Mouse (Mus musculus) heart, adult 2 months (tissue): ENCODE data around the gene Shb. TPM values are rescaled to one million over a fixed set of nuclear protein-coding genes. Genes with fewer than 3 reads are reported as not detected.

Source experiments
- DNase-seq, 2 experiments: peaks; one replicate each; pipeline ENCODE4 v3.0.0; 2021
- H3K27ac ChIP-seq: fragments of 200-600 bp; 2 replicates; pipeline ENCODE4 v1.8.1; 2022
- H3K27me3 ChIP-seq: fragments of 200-500 bp; 2 replicates; pipeline ENCODE4 v1.6.1; 2012; ENCODE audit warnings: mild to moderate bottlenecking, low read length, inconsistent platforms, mixed read lengths; ENCODE audit not compliant: control insufficient read depth, insufficient read depth
- H3K36me3 ChIP-seq: fragments of 200-500 bp; 2 replicates; pipeline ENCODE4 v1.6.1; 2012; ENCODE audit warnings: low read length, inconsistent platforms; ENCODE audit not compliant: control insufficient read depth, insufficient read depth
- H3K4me1 ChIP-seq: fragments of 200-500 bp; 2 replicates; pipeline ENCODE4 v1.6.1; 2011; ENCODE audit warnings: low read length; ENCODE audit not compliant: control insufficient read depth, insufficient read depth
- H3K4me3 ChIP-seq: fragments of 200-600 bp; 2 replicates; pipeline ENCODE4 v1.8.1; 2022
- H3K79me2 ChIP-seq: fragments of 200-500 bp; replicated peaks from 2 replicates; pipeline ENCODE4 v1.6.1; 2012; ENCODE audit warnings: mild to moderate bottlenecking, inconsistent platforms, low read length, moderate library complexity, mixed read lengths; ENCODE audit not compliant: control insufficient read depth, insufficient read depth
- H3K9ac ChIP-seq: fragments of 200-500 bp; 2 replicates; pipeline ENCODE4 v1.6.1; 2012; ENCODE audit warnings: low read depth, mild to moderate bottlenecking, control low read depth, inconsistent platforms, low read length, mixed read lengths
- CTCF ChIP-seq: fragments of 200-600 bp; IDR thresholded peaks from 2 replicates; pipeline ENCODE4 v1.8.1; 2022; ENCODE audit warnings: antibody characterized with exemption, mild to moderate bottlenecking, moderate library complexity
- EP300 ChIP-seq: fragments of 200-500 bp; IDR thresholded peaks from 2 replicates; pipeline ENCODE4 v1.6.1; 2011; ENCODE audit warnings: low read depth, low read length, control low read depth; ENCODE audit not compliant: insufficient read depth
- POLR2A ChIP-seq: fragments of 200-500 bp; IDR thresholded peaks from 2 replicates; pipeline ENCODE4 v1.6.1; 2011; ENCODE audit warnings: mild to moderate bottlenecking, low read depth, low read length, control low read depth; ENCODE audit not compliant: insufficient read depth
- WGBS: fragments of 180-500 bp; shearing (Covaris S2); methylation state at CpG from one replicate; pipeline ENCODE4 v1.1.7; 2018; 5-methylcytosine and 5-hydroxymethylcytosine counted together
- intact Hi-C: fragments of 180-260 bp; cut with DNase I; formaldehyde crosslinking; loops from one replicate; pipeline ENCODE4 v1.15.1; 2025
- polyA plus RNA-seq: library from polyadenylated mRNA; depleted of rRNA; stranded (reverse); fragments of >200 nt; gene quantifications from 2 replicates; pipeline ENCODE4 v1.2.3, GENCODE M21; 2012
- total RNA-seq, 2 experiments: library from RNA; stranded (reverse); gene quantifications; 2 replicates each; pipeline ENCODE4 v1.2.3; 2021

The Shb gene
- total and polyA plus RNA-seq, 3 experiments: 19.4 to 43.0 (median 27.2) TPM

DNA sequence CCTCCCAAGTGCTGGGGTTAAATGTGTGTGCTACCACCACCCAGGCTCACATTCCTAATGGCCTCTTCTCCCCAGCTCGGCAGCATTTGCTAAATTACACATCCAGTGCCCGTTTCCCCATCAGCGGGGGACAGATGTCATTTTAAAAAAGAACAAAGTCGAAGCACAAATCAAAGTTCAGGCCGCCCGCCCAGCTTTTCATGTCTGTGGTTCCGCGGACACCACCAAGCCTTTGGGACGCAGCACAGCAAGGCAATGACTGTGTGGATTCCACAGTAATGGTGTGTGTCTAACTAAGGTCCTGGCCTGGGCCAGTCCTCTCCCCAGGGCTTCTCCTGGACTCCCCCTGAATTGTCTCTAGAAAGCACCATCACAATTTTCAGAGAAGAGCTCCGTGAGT lies 32.7 kb downstream of the Shb start:
- H3K79me2 ChIP-seq: peaks cover 2% of the 10 kb centered on the region; the same call in 1 of the 2 replicates
- H3K27ac ChIP-seq: no peak overlapping the region
- H3K4me3 ChIP-seq: no peak overlapping the region

DNA sequence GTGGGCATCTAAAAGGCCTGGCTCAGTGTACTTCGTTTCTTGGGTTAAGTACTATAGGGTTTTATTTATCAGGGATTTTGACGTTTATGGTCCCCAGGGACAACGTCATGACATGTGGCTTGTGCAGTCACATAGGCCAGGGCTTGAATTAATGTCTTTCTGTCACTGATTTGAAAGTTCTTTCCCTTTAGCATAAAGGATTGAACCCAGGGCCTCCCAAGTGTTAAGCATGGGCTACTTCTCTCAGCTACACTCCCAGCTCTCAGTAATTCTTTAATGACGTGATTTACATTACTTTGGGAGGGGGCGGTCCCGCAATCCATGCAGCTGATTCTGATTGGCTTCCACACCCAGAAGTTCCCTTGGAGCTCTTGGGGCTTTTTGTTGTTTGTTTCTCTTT lies 33.2 kb downstream of the Shb start:
- Histone ChIP-seq H3K36me3 (no peaks in the 10 kb centered on the region), H3K4me3 (no peak overlapping the region), H3K27me3 (no peaks in the 10 kb centered on the region), H3K9ac (no peak overlapping the region), H3K4me1 (peaks cover 15% of the 10 kb centered on the region), H3K27ac (no peak overlapping the region), H3K79me2 (peaks cover 2% of the 10 kb centered on the region; the same call in 1 of the 2 replicates)
- no peak for DNase-seq
- 78% methylated on average over 6 of the region's 6 CpGs for WGBS
- TF ChIP-seq POLR2A (no peak), EP300 (no peak), CTCF (no peak)
- intact Hi-C loops: no loop called here

More for the DNA sequence above, 32.7 kb downstream of the Shb start:
- no peak overlapping the region for H3K9ac ChIP-seq
- TF ChIP-seq EP300: no peak
- no peak for TF ChIP-seq POLR2A
- no peak for DNase-seq
- H3K4me1 ChIP-seq: peaks cover 17% of the 10 kb centered on the region
- H3K27me3 ChIP-seq: no peaks in the 10 kb centered on the region
- intact Hi-C loops: no loop called here
- WGBS: 91% methylated on average over 10 of the region's 10 CpGs
- H3K36me3 ChIP-seq: no peaks in the 10 kb centered on the region

DNA sequence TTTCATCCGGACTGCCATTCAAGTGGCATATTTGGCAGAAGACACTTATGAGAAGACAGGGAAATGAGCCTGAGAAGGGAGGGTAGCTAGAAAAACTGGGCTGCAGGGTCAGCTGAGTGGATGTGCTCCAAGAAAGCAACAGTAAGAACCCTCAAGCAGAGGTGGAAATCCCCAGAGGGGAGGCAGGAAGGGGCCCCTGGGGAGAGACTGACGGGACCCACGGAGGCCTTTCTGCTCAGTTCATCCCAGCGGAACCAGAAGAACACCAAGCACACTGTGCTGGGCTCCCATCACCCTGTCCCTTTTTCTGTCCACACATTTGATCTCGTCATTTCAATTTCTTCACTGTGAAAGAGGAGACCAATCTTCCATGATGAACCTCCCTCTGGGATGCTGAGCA lies 33.9 kb downstream of the Shb start:
- H3K4me3 ChIP-seq: no peak overlapping the region
- H3K36me3 ChIP-seq: no peaks in the 10 kb centered on the region
- 49% methylated on average over 5 of the region's 5 CpGs for WGBS
- TF ChIP-seq CTCF (no peak), POLR2A (no peak), EP300 (no peak)
- no peak overlapping the region for H3K27ac ChIP-seq
- H3K9ac ChIP-seq: no peak overlapping the region
- H3K27me3 ChIP-seq: no peaks in the 10 kb centered on the region
- no peak for DNase-seq
- H3K79me2 ChIP-seq: peaks cover 2% of the 10 kb centered on the region; the same call in 1 of the 2 replicates
- H3K4me1 ChIP-seq: peaks cover 18% of the 10 kb centered on the region
- intact Hi-C loops: no loop called here

DNA sequence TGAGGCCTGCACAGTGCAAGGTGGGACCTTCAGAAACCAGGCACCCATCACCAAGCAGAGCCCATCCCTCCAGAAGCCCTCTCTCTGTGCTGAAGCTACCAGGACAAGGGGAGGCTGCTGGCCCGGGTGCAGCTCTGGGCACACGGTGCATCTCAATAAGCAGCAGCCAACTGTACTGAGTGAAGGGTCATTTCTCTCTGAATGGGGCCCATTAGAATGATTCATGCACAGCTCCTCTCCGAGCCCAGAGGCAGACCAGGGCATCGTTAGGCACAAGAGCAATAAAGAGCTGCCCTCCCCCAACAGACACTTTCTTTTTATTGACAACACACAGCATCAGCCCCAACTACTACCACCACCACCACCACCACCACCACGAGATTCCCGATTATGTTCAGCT lies 35.0 kb downstream of the Shb start:
- Histone ChIP-seq H3K4me1 (peaks cover 24% of the 10 kb centered on the region), H3K36me3 (peaks cover 2% of the 10 kb centered on the region; the same call in 1 of the 2 replicates), H3K79me2 (peaks cover 2% of the 10 kb centered on the region; the same call in 1 of the 2 replicates), H3K27me3 (no peaks in the 10 kb centered on the region), H3K27ac (no peak overlapping the region), H3K9ac (no peak overlapping the region), H3K4me3 (no peak overlapping the region)
- 84% methylated on average over 6 of the region's 6 CpGs for WGBS
- TF ChIP-seq CTCF (no peak), POLR2A (no peak), EP300 (no peak)
- DNase-seq: no peak
- intact Hi-C loops: no loop called here

DNA sequence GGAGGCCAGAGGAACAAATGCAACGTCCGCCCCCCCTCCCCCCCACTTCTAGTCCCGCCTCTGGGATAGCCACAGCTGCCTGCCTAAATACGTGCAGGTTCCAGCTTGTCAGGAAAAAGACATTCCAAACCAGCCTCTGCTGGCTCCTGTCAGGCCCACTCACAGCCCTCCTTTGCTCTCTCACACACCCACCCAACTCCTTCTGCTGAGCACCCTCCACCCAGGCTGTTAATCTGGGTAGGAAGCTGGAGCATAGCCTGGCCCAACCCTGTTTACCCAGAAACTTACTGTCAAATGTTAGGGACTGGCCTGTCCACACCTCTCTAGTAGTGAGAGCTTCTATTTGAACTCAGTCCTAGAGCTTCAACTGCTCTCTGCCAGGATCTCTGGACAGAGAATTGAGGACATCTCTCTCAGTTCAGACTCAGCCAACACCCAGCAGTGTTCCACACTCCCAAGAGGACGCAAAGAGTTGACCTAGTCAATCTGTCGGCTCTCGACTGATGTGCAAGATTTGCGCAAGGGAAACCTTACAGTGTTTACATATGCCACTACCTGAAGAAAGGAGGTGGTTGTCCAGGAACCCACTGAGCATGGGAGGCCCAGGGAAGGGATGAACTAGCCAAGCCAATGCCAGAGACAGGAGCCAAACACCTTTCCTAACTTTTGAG lies 36.6 kb downstream of the Shb start:
- intact Hi-C loops: no loop called here
- H3K4me3 ChIP-seq: no peak overlapping the region
- no peaks in the 10 kb centered on the region for H3K79me2 ChIP-seq
- peaks cover 6% of the 10 kb centered on the region for H3K36me3 ChIP-seq
- TF ChIP-seq CTCF (no peak), EP300 (no peak), POLR2A (no peak)
- no peak for DNase-seq
- peaks cover 29% of the 10 kb centered on the region for H3K4me1 ChIP-seq
- no peak overlapping the region for H3K27ac ChIP-seq
- 40% methylated on average over 8 of the region's 8 CpGs for WGBS
- H3K9ac ChIP-seq: no peak overlapping the region
- H3K27me3 ChIP-seq: no peaks in the 10 kb centered on the region

DNA sequence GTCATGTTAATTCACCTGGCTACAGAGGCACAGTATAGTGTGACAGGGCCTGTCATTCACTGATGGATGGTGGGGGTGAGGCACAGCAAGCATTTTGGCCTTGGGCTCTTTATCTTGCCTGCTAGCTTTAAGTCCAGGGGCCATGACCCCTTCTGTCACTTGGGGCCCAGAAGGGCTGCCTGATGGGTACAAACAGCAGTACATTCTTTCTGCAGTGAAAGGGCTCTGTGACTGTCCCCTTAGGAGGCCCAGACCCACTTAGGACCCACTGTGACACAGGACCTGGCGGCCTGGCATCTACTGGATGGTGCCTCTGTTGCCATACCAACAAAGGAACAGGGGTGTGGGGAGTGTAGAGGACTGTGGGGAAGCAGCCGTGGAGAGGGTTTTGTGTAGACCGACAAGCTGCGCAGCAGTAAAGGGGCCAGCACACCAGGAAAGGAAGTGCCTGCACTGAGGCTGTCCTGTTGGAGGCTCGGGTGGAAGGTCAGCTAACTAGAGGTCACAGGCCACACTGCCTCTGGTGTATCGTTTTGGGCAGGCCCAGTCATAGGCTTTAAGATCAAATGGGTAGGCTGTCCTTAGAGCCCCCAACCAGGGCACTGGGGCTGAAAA lies 38.4 kb downstream of the Shb start:
- H3K9ac ChIP-seq: no peak overlapping the region
- intact Hi-C loops: loop anchor here (5.0 kb wide), 1 partner anchor 33 kb away; no protein-coding TSS in a partner anchor
- WGBS: 72% methylated on average over 6 of the region's 6 CpGs

More for the DNA sequence above, 38.4 kb downstream of the Shb start:
- H3K4me1 ChIP-seq: peaks cover 44% of the 10 kb centered on the region
- no peak overlapping the region for H3K4me3 ChIP-seq
- peaks cover 8% of the 10 kb centered on the region for H3K36me3 ChIP-seq
- TF ChIP-seq POLR2A (no peak), EP300 (no peak), CTCF (no peak)
- no peaks in the 10 kb centered on the region for H3K79me2 ChIP-seq
- H3K27ac ChIP-seq: no peak overlapping the region
- no peak for DNase-seq
- H3K27me3 ChIP-seq: no peaks in the 10 kb centered on the region
